Mouse (Mus musculus) spleen, adult 12 weeks (tissue): ENCODE measurements around the gene B3galt4.
"Not testable (repeated sequence)": the region's sequence is repeated elsewhere in the genome, so short reads cannot be mapped to it uniquely, and the experiment has no call there.

ENCODE experiments used
- DNase-seq: peaks from one replicate; pipeline ENCODE4 v3.0.0; 2022; ENCODE audit warnings: low spot score

B3galt4 gene

DNA sequence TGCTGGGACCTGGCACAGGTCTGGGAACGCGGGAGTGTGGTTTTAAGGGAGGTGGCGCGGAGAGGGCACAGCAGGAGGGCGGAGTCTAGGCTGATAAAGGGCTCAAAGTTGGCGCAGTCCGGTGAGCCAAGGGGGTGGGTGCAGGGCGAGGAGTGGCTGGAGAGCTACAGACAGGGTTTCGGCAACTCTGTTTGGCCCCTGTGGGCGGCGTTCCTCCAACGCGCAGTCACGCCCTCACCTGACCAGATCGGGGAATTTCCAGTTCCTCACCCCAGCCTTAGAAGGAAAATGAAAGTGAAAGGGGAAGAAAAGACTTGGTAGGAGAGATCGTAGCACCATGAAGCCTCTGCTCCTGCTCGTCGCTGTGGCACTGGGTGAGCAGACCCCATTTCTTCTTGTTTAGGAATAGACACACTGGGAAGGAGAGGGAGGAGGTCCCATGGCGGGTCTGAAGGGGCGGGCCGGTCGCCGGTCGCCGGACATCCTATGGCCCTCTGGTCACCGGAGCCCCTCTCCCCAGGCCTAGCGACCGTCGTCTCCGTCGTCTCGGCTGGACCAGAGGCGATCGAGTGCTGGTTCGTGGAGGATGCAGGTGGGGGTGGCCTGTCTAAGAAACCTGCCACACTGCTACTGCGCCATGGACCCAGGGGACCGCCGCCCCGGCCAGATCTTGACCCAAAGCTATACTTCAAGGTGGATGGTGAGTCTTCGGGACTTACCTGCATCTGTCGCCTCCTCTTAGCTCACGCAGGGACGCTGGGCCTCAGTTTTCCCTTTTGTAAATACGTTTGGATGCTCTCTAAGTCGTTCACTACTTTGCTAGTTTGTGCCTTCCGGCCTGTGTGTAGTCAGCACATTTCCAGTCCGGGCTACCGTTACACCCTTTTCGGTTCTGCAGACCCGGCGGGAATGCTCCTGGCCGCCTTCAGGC lies 31.7 kb downstream of the B3galt4 start:
- DNase-seq: peak; percentile 77

DNA sequence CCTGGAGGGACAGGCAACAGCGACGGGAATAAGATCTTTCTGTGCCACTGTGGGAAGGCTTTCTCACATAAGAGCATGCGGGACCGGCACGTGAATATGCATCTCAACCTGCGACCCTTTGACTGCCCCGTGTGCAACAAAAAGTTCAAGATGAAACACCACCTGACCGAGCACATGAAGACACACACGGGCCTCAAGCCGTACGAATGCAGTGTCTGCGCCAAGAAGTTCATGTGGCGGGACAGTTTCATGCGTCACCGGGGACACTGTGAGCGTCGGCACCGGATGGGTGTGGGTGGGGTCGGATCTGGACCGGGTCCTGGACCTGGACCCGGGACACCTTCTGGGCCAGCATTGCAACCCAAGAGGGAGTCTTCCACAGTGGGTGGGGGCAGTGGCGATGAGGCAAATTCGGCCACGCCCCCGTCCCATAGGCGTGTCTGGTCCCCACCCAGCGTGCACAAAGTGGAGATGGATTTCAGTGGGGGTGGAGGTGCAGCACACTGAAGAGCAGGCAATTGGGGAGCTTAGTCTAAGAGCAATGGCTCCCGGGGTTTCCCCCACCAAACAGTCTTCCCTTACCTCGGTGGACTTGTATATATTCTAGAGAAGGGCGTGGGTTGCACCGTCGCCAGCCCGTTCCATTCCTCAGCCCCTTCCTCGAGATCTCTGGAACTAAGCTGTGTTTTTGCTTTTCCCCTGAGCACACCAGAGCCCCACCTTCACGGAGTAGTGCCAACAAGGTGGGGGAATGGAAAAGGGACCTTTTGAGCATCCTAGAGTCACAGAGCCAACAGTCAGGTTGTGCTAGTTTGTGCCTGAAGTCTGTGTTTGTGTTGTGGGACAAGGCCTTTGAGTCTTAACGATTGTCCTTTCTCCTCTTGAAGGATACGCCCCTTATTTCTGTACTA lies 32.7 kb downstream of the B3galt4 start:
- DNase-seq: no peak

DNA sequence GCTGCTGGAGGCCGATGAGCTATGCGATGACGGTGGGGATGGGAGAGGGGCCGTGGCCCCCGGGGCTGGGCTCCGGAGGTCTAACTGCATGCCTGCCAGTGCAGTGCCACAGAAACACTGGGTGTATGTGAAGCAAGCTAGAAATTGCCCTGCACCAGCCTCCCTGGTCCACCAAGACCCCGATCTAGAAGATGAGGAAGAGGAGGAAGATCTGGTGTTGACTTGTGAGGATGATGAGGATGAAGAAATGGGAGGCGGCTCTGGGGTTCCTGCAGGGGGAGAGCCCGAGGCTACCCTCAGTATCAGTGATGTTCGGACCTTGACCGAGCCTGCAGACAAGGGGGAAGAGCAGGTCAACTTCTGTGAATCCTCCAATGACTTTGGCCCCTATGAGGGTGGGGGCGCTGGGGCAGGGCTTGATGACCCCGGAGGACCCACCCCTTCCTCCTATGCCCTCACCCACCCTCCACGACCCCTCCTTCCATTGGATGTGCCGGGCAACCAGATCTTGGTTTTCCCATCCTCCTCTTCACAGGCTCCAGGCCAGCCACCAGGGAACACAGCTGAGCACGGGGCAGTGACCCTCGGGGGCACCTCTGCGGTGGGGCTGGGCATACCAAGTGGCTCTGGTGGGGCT lies 33.5 kb downstream of the B3galt4 start:
- DNase-seq: no peak

DNA sequence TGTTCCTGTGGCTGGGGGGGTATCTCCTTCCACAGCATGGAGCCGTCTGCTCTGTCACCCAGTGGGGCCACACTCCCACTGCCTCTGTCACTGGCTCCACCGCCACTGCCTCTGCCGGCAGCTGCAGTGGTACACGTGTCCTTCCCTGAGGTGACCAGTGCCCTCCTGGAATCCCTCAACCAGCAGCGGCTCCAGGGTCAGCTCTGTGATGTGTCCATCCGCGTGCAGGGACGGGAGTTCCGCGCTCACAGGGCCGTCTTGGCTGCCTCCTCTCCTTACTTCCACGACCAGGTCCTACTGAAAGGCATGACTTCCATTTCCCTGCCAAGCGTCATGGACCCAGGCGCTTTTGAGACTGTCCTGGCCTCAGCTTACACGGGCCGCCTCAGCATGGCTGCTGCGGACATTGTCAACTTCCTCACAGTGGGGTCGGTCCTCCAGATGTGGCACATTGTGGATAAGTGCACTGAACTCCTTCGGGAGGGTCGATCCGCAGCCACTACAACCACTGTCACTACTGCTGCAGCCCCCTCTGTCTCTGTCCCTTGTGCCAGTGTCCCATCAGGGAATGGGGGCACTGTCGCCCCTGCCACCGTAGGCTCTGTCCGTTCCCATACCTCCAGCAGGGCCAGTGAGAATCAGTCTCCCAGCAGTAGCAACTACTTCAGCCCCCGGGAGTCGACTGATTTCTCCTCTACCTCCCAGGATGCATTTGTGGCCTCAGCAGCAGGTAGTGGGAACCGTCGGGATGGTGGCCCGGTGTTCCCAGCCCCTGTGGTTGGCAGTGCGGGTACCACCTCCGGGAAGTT lies 34.2 kb downstream of the B3galt4 start:
- no peak for DNase-seq

DNA sequence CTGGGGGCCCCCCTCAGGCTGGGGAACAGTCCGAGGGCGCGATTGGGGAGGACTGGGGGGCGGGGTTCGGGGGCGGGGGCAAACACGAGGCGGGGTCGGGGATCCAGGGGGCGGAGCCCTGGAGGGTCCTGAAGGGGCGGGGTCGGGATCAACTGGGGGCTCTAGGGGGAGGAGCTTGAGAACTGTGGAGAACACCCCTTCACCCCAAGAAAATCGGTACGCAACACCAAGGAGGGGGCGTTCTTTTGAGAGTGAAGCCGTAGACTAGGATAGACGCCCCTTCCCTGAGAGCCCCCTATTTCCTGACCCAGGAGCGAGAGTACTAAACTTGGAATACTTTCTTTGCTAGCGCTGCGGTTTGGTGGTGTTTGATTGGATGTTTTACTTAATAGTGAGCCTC lies 35.0 kb downstream of the B3galt4 start:
- no peak for DNase-seq

DNA sequence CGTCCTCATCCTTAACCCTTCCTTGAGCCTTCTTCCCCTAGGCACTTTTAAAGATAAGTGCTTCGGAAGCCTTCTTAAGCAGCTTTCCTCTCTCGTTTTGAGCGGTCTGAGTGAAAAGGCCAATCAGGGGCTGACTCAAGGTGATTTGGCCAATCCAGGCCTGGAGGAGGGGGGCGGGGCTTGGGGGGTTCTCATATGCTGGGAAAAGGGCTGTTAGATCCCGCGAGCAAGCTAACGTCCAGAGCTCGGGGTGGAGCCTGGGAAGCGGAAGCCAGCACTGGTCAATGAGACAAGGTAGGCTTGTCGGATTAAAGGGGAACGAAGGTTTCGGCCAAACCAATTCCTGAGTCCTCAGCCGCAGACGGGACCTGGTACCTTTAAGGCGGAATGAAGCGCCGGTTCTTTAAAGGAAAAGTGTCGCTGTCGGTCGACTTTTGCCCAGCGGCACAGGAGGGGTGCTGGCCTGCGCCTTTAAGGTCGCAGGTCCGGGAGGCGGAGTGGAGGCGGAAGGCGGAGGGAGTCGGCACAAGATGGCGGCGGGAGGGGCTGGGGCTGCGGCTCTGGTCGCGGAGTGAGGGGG lies 35.5 kb downstream of the B3galt4 start, which contains the start of the genes Tapbp and Zbtb22:
Gene Tapbp, plus strand, starts transcription at position 229 of the 580 bp plus-strand sequence.
Gene Zbtb22, plus strand, starts transcription at position 234 of the 580 bp plus-strand sequence.
- peak; percentile 90 for DNase-seq

DNA sequence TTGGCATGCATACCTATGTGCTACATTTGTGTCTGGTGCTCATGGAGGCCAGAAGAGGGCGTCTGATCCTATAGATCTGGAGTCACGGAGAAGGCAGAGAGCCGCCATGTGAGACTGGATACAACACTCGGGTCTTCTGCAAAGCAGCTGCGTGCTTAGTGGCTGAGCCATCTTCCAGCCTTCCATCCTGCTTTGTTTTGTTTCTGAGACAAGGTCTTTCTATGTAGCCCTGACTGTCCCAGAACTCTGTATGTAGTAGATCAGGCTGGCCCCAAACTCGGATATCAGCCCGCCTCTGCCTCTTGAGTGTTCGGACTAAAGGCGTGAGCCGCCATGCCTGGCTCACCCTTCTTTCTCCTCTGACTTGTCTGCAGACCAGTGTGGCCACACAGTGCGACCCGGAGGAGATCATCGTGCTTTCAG lies 36.3 kb downstream of the B3galt4 start:
- no peak for DNase-seq

DNA sequence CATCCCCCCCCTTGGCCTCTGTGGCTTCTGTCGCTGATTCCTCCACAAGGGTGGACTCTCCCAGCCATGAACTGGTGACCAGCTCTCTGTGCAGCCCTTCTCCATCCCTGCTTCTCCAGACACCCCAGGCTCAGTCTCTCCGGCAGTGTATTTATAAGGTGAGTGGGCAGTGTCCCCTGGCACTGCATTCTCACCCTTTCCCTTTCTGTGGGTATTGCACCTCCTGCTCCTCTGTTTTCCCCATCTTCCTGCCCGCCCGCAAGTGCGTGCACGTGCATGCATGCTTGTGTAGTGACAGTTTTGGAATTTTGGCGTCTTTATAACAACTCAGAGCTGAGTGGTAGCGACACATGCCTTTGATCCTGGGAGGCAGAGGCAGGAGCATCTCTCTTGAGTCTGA lies 37.4 kb downstream of the B3galt4 start:
- no peak for DNase-seq

DNA sequence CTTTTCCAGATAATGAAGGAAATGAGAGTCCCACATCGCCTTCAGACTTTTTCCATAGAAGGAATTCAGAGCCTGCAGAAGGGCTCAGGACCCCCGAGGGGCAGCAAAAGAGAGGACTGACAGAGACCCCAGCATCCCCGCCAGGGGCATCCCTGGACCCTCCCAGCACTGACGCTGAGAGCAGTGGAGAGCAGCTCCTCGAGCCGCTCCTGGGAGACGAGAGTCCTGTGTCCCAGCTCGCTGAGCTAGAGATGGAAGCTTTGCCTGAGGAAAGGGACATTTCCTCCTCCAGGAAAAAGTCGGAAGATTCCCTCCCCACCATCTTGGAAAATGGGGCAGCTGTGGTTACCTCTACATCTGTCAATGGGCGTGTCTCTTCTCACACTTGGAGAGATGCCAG lies 38.0 kb downstream of the B3galt4 start:
- no peak for DNase-seq

DNA sequence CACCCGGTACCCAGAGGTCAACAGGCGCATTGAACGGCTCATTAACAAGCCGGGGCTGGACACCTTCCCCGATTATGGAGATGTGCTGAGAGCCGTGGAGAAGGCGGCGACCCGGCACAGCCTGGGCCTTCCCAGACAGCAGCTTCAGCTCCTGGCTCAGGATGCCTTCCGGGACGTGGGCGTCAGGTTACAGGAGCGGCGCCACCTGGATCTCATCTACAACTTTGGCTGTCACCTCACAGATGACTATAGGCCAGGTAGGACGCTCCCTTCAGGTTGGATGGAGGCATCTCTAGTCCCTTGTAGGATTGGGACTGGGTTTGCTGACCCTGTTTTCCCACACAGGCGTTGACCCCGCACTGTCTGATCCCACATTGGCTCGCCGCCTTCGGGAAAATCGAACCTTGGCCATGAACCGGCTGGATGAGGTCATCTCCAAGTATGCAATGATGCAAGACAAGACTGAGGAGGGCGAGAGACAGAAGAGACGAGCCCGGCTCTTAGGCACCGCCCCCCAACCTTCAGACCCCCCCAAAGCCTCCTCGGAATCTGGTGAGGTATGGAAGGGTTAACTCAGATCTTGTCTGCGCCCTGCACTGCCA lies 39.4 kb downstream of the B3galt4 start:
- DNase-seq: no peak

DNA sequence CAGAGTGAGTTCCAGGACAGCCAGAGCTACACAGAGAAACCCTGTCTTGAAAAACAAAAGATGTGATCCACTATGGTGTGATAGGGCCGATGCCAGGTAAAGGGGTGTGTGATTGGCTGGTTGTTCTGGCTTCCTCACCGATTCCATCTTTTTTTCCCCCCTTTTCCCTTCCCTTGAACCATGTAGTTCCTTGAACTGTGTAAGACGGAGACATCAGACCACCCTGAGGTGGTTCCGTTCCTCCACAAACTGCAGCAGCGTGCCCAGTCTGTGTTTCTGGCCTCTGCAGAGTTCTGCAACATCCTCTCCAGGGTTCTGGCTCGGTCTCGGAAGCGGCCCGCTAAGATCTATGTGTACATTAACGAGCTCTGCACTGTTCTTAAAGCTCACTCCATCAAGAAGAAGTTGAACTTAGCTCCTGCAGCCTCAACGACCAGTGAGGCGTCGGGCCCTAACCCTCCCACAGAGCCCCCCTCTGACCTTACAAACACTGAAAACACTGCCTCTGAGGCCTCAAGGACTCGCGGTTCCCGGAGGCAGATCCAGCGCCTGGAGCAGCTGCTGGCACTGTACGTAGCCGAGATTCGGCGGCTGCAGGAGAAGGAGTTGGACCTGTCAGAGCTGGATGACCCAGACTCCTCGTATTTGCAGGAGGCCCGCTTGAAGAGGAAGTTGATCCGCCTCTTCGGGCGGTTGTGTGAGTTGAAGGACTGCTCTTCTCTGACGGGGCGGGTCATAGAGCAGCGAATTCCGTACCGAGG lies 40.1 kb downstream of the B3galt4 start:
- no peak for DNase-seq

DNA sequence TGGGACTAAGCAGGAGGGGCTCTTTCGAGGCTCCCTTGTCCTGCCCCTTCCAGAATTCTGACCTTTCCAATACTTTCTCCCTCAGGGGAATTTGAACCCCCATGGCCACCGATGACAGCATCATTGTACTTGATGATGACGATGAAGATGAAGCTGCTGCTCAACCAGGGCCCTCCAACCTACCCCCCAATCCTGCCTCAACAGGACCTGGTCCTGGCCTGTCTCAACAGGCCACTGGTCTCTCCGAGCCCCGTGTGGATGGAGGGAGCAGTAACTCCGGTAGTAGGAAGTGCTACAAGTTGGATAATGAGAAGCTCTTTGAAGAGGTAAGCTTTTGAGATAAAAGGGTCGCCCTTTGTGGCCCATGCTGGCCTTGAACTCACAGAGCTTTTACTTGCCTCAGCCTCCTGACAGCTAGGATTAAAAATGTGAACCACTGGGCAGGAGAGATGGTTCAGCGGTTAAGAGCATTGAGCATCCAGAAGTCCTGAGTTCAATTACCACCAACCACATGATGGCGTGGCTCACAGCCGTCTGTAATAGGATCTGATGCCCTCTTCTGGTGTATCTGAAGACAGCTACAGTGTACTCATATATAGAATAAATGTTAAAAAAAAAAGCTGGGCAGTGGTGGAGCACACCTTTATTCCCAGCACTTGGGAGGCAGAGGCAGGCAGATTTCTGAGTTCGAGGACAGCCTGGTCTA lies 40.8 kb downstream of the B3galt4 start:
- no peak for DNase-seq

DNA sequence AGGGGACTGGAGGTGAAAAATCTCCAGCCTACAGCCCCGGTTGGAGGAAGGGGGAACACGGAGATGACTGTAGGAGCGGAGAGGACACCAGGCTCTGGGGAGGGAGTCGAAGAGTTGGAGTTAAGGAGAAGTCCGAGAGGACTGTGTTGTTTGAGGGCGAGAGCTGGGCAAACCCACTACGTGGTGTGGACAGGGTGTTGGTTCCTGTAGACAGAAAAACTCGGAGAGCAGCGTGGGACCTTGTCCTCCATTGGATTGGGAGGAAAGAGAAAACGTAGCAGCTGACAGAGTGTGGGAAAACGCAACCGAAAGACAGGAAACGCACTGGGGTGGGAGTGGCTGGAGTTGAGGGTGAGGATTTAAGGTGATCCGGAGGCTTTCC lies 41.4 kb downstream of the B3galt4 start:
- no peak for DNase-seq

DNA sequence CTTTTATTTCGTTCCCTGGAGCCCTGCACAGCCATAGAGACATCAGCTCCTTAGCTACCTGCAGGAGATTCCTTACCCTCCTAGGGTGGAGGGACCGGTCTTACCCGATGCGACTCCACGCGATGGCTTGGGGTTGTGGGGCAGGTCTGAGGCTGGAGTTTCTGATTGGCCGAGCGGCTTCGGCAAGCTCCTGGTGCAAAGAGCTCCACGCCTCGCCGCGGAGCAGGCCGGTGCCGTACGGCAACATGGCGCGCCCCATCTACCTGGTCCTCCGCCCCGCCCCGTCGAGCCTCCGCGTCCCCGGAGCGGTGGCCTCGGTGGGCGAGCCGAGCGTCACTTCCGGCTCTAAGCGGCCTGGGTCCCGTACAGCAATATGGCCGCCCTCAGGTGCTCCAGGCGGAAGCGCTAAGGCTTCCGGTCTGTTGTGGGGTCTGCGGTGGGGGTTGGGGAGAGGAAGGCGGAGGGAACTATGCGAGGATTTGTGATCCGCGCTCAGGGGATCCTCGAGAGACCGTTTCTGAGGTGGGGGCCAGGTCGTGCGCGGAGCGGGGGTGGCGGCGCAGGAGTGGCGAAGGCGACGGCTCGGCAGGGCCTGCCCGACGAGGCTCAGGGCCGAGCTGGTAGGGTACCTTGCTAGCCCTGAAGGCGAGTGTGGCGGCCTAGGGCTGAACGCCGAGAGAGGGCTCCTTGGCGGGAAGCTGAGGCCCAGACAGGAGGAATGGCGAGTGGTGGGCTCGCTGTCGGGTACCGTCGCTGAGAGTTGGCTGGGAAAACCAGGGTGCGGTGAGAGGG lies 42.0 kb downstream of the B3galt4 start, which contains the start of gene Daxx:
Gene Daxx, plus strand, starts transcription at position 338 of the 792 bp plus-strand sequence.
- DNase-seq: peak; percentile 95

DNA sequence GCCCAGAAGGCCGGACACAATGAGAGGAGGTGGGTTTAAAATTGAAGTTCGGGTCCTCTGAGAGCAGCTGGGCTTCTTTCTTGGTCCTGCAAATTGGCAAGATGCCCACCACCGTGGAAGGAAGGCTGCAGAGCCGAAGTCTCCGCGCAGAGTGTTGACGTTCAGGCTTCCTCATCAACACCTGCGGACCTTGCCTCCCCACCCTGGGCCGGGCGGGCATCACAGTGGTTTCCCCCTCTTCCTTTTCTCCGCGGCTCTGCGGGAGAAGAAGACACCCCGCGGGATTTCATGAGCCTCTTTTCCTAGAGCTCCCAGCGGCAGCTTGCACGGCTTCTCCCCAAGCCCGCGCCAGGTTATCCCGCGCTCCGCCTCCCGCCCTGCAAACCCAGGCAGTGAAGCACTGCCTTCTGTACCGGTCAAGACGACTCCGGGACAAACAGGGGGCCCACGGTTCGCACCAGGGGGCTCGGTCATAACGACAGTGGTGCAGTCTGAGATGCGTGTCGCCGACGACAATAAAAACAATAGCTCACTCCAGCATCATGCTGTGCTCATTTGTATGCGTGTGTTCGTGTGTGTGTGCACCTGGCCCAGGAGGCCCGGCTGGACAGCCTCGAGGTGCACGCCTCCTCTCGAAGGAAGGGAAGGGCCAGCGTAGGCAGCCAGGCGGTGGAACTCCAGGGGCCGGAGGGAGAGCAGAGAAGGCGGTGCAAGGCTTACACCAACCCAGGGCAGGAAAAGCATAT lies 42.8 kb downstream of the B3galt4 start:
- DNase-seq: no peak

DNA sequence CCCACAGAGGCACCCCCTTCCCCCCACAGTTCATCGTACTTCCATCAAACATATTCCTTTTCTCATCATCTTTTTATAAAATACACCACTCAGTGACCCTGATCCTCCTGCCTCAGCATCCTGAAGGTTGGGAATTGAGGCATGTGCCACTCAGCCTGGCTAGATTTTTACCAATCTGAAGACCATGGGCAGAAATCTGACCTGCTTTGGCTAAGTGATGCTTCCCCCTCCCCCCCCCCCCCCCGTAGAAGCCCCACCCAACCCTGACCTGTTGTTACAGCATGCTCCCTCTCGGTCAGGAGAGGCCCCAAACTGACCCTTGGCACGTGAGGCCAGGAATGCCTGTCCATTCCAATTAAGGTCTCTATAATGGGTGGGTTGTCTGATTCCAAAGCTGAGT lies 46.5 kb downstream of the B3galt4 start, which contains the start of gene Platr17:
Gene Platr17, plus strand, starts transcription at position 301 of the 400 bp plus-strand sequence.
- DNase-seq: not testable (repeated sequence)

DNA sequence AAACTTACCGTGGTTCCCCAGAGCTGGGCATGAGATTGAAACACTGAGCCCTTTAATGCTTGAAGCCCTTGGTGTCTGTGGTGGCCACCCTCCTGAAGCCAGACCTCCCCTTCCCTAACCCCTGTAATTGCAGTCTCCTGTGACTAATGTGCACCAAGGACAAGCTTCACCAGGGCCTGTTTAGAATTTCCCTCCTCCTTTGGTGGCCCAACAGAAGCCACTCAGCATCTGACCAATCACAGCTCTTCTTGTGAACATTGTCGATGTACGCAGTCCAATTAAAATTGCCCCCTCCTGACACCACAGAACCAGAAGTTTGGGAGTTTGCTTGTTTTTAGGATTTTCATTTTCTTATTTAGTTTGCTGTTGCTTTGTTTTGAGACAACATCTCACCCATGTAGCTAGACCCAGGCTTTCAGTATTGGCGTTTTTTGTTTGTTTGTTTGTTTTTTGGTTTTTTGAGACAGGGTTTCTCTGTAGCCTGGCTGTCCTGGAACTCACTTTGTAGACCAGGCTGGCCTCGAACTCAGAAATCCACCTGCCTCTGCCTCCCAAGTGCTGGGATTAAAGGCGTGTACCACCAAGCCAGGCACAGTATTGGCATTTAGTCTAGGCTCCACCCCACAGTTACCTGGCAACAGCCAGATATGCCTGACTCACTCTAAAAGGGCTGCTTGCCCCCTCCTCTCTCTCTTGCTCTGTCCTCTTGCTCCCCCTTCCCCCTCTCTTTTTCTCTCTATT lies 47.2 kb downstream of the B3galt4 start:
- DNase-seq: not testable (repeated sequence)
